Mouse (Mus musculus): Measurements from ENCODE around the gene Eea1.
"Not testable (repeated sequence)": the region's sequence is repeated elsewhere in the genome, so short reads cannot be mapped to it uniquely, and the experiment has no call there.

Eea1 gene

GRCm38 (mm10) chr10:96067347-96067746 is 126.9 kb downstream of the Eea1 start:
- DNase-seq (ENCODE audit: low read depth, low spot score): no peak

GRCm38 (mm10) chr10:96074386-96074785 is 133.9 kb downstream of the Eea1 start:
- no peak for DNase-seq (ENCODE audit: low read depth, low spot score)

GRCm38 (mm10) chr10:96075403-96075802 is 135.0 kb downstream of the Eea1 start:
- no peak for DNase-seq (ENCODE audit: low read depth, low spot score)

GRCm38 (mm10) chr10:96075880-96076279 is 135.4 kb downstream of the Eea1 start:
- DNase-seq (ENCODE audit: low read depth, low spot score): no peak

GRCm38 (mm10) chr10:96076461-96076860 is 136.0 kb downstream of the Eea1 start:
- peak; percentile 77 for DNase-seq (ENCODE audit: low read depth, low spot score)

GRCm38 (mm10) chr10:96077480-96078066 is 137.1 kb downstream of the Eea1 start:
- DNase-seq (ENCODE audit: low read depth, low spot score): not testable (repeated sequence)

GRCm38 (mm10) chr10:96079823-96080222 is 139.4 kb downstream of the Eea1 start:
- DNase-seq (ENCODE audit: low read depth, low spot score): no peak

- peak; percentile 79 for DNase-seq (ENCODE audit: low read depth, low spot score)
Measured at GRCm38 (mm10) chr10:96080440-96081381, 140.3 kb downstream of the Eea1 start.

GRCm38 (mm10) chr10:96082203-96082602 is 141.8 kb downstream of the Eea1 start:
- DNase-seq (ENCODE audit: low read depth, low spot score): no peak

- no peak for DNase-seq (ENCODE audit: low read depth, low spot score)
Measured at GRCm38 (mm10) chr10:96089744-96090143, 149.3 kb downstream of the Eea1 start.

- no peak for DNase-seq (ENCODE audit: low read depth, low spot score)
Measured at GRCm38 (mm10) chr10:96090388-96090787, 149.9 kb downstream of the Eea1 start.

GRCm38 (mm10) chr10:96093890-96094531 is 153.6 kb downstream of the Eea1 start:
- no peak for DNase-seq (ENCODE audit: low read depth, low spot score)

- peak; percentile 11 for DNase-seq (ENCODE audit: low read depth, low spot score)
Measured at GRCm38 (mm10) chr10:96094559-96094958, 154.1 kb downstream of the Eea1 start.

Measured in ZHBTc4 (cell line).